Comparison of ENCODE assay signal across 12 mouse cellular contexts in the genomic region with DNA sequence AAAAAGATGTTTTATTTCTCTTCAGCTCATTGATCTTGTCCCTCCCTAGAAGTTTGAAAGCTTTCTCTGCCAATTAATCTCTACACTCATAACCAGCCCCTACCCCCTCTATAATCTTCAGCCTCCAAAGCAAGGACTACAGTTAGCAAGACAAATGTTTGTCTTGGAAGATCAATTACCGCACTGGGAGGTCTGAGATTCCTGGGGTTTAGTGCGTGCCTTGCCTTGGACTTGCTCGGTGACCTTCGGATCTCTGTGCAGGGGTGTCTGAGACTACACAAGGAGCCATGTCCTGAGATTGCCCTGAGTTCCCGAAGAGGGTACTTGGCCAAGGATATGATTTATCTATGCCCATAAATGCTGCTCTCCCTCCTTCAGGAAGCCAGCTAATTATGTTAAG. TPM values are rescaled to one million over a fixed set of nuclear protein-coding genes. Genes with fewer than 3 reads are reported as not detected.
A peak's percentile ranks its signal among the peaks of the same experiment; 100 is the strongest.
DNase-seq lines count a peak whose midpoint lies in the region; ATAC-seq and TF ChIP-seq lines count a peak whose summit lies in the region.
"Had no signal": no experiment of that assay in that cellular context is flagged by ENCODE, and none has a peak within 500 bp of the region (broad histone marks: within the 10 kb centered on the region; RNA-seq: fewer than 3 reads in every experiment).

No protein-coding gene starts in this region.

- intact Hi-C loops in left cerebral cortex, adult 2 months (cut with DNase I) = no loop called here

- DNase-seq in neural tube, embryonic 10.5 days (ENCODE audit: extremely low spot score, low spot score) = peak; percentile 16
- peak; percentile 56 for DNase-seq in testis, postnatal 14 days (ENCODE audit: low spot score)
- DNase-seq in left cerebral cortex, adult 2 months (ENCODE audit: extremely low spot score in 1 of 2, low spot score in 2 of 2) = no peak
- DNase-seq: adrenal gland, postnatal 36 days; heart, adult 2 months had no signal

- TF ChIP-seq CTCF in left cerebral cortex, adult 2 months (IDR thresholded peaks at IDR 0.05) = no peak

- ATAC-seq in neural tube, embryonic 15.5 days (ENCODE audit: low FRiP score) = no peak
- peak; percentile 43; the same call in 1 of the 2 replicates for ATAC-seq in intestine, embryonic 15.5 days
- peak; percentile 73 for ATAC-seq in kidney, embryonic 15.5 days (replicated peaks; ENCODE audit: low FRiP score)
- no peak for ATAC-seq in hindbrain, embryonic 16.5 days

- no peaks in the 10 kb centered on the region for H3K9me3 ChIP-seq in neural tube, embryonic 15.5 days (replicated peaks)
- H3K9me3 ChIP-seq in intestine, embryonic 15.5 days = no peaks in the 10 kb centered on the region
- H3K9me3 ChIP-seq in kidney, embryonic 15.5 days (replicated peaks) = no peaks in the 10 kb centered on the region
- H3K9me3 ChIP-seq in hindbrain, embryonic 16.5 days (ENCODE audit: control insufficient read depth, low read length) = no peaks in the 10 kb centered on the region
- H3K9me3 ChIP-seq: embryonic facial prominence, embryonic 12.5 days; stomach, embryonic 15.5 days had no signal

- H3K36me3 ChIP-seq in neural tube, embryonic 15.5 days = no peaks in the 10 kb centered on the region
- no peaks in the 10 kb centered on the region for H3K36me3 ChIP-seq in intestine, embryonic 15.5 days
- H3K36me3 ChIP-seq in kidney, embryonic 15.5 days = no peaks in the 10 kb centered on the region
- no peaks in the 10 kb centered on the region for H3K36me3 ChIP-seq in hindbrain, embryonic 16.5 days (ENCODE audit: control insufficient read depth, insufficient read depth, low read length)
- H3K36me3 ChIP-seq: stomach, embryonic 15.5 days had no signal

- no peak overlapping the region for H3K9ac ChIP-seq in neural tube, embryonic 15.5 days (replicated peaks)
- H3K9ac ChIP-seq in intestine, embryonic 15.5 days = no peak overlapping the region
- H3K9ac ChIP-seq in kidney, embryonic 15.5 days = no peak overlapping the region
- no peak overlapping the region for H3K9ac ChIP-seq in hindbrain, embryonic 16.5 days (ENCODE audit: low read depth, low read length)
- H3K9ac ChIP-seq: embryonic facial prominence, embryonic 12.5 days; stomach, embryonic 15.5 days had no signal

- H3K4me1 ChIP-seq in neural tube, embryonic 15.5 days = peaks cover 12% of the 10 kb centered on the region
- H3K4me1 ChIP-seq in intestine, embryonic 15.5 days (replicated peaks) = peaks cover 26% of the 10 kb centered on the region
- H3K4me1 ChIP-seq in kidney, embryonic 15.5 days = peaks cover 19% of the 10 kb centered on the region
- no peaks in the 10 kb centered on the region for H3K4me1 ChIP-seq in hindbrain, embryonic 16.5 days (ENCODE audit: control insufficient read depth, insufficient read depth, low read depth, low read length)

- 39% methylated on average over 5 of the region's 5 CpGs for WGBS in neural tube, embryonic 15.5 days
- WGBS in intestine, embryonic 15.5 days = 7% methylated on average over 5 of the region's 5 CpGs
- 20% methylated on average over 5 of the region's 5 CpGs for WGBS in kidney, embryonic 15.5 days
- 56% methylated on average over 5 of the region's 5 CpGs for WGBS in hindbrain, embryonic 16.5 days

- H3K27me3 ChIP-seq in neural tube, embryonic 15.5 days (replicated peaks) = no peaks in the 10 kb centered on the region
- H3K27me3 ChIP-seq in intestine, embryonic 15.5 days (replicated peaks) = no peaks in the 10 kb centered on the region
- H3K27me3 ChIP-seq in kidney, embryonic 15.5 days = no peaks in the 10 kb centered on the region
- H3K27me3 ChIP-seq in hindbrain, embryonic 16.5 days (replicated peaks; ENCODE audit: control insufficient read depth, insufficient read depth, low read length) = no peaks in the 10 kb centered on the region
- H3K27me3 ChIP-seq: embryonic facial prominence, embryonic 12.5 days; stomach, embryonic 15.5 days had no signal

- no peak overlapping the region for H3K27ac ChIP-seq in neural tube, embryonic 15.5 days (replicated peaks)
- H3K27ac ChIP-seq in intestine, embryonic 15.5 days = no peak overlapping the region
- H3K27ac ChIP-seq in kidney, embryonic 15.5 days = 0 out of 2 replicates have a peak overlapping the region, but pooled peaks have one; percentile 48
- no peak overlapping the region for H3K27ac ChIP-seq in hindbrain, embryonic 16.5 days (ENCODE audit: low read depth, low read length)
- H3K27ac ChIP-seq in left cerebral cortex, adult 2 months = no peak overlapping the region
- H3K27ac ChIP-seq: embryonic facial prominence, embryonic 12.5 days; heart, adult 2 months; stomach, embryonic 15.5 days had no signal

- no peak overlapping the region for H3K4me2 ChIP-seq in neural tube, embryonic 15.5 days
- peak overlapping the region; percentile 31; the same call in 1 of the 2 replicates for H3K4me2 ChIP-seq in intestine, embryonic 15.5 days (replicated peaks)
- H3K4me2 ChIP-seq in kidney, embryonic 15.5 days = 0 out of 2 replicates have a peak overlapping the region, but pooled peaks have one; percentile 18
- H3K4me2 ChIP-seq in hindbrain, embryonic 16.5 days (ENCODE audit: low read length) = no peak overlapping the region
- H3K4me2 ChIP-seq: embryonic facial prominence, embryonic 12.5 days; liver, embryonic 11.5 days; stomach, embryonic 15.5 days had no signal

- no peak overlapping the region for H3K4me3 ChIP-seq in neural tube, embryonic 15.5 days (replicated peaks)
- H3K4me3 ChIP-seq in intestine, embryonic 15.5 days (replicated peaks) = no peak overlapping the region
- H3K4me3 ChIP-seq in kidney, embryonic 15.5 days (replicated peaks) = no peak overlapping the region
- no peak overlapping the region for H3K4me3 ChIP-seq in hindbrain, embryonic 16.5 days (ENCODE audit: low read length)
- no peak overlapping the region for H3K4me3 ChIP-seq in left cerebral cortex, adult 2 months
- H3K4me3 ChIP-seq: embryonic facial prominence, embryonic 12.5 days; heart, adult 2 months; stomach, embryonic 15.5 days had no signal

RNA-seq across cellular contexts. Expression of a gene that starts 17.6 kb away (rescaled TPM):
- 147 and 168 TPM in 2 replicates for polyA plus RNA-seq in neural tube, embryonic 15.5 days (2015; fragmentation: Nextera tagmentation; extraction: Ambion mirVana)
- polyA plus RNA-seq in intestine, embryonic 15.5 days (2015; fragmentation: Nextera tagmentation; extraction: Ambion mirVana) = 268 and 270 TPM in 2 replicates
- 280 and 313 TPM in 2 replicates for polyA plus RNA-seq in kidney, embryonic 15.5 days (2015; fragmentation: Nextera tagmentation; extraction: Ambion mirVana)
- polyA plus RNA-seq in hindbrain, embryonic 16.5 days (2015; fragmentation: Nextera tagmentation; extraction: Ambion mirVana) = 136 and 139 TPM in 2 replicates
- 10 to 100 TPM; 35.0 to 40.6 TPM for total RNA-seq in left cerebral cortex, adult 2 months (2021)

RNA-seq across cellular contexts. Expression of a gene that starts 17.7 kb away (rescaled TPM):
- 16.5 and 17.4 TPM in 2 replicates for polyA plus RNA-seq in neural tube, embryonic 15.5 days (2015; fragmentation: Nextera tagmentation; extraction: Ambion mirVana)
- 15.3 and 16.8 TPM in 2 replicates for polyA plus RNA-seq in intestine, embryonic 15.5 days (2015; fragmentation: Nextera tagmentation; extraction: Ambion mirVana)
- polyA plus RNA-seq in kidney, embryonic 15.5 days (2015; fragmentation: Nextera tagmentation; extraction: Ambion mirVana) = 25.1 and 25.5 TPM in 2 replicates
- polyA plus RNA-seq in hindbrain, embryonic 16.5 days (2015; fragmentation: Nextera tagmentation; extraction: Ambion mirVana) = 15.8 and 17.0 TPM in 2 replicates
- total RNA-seq in left cerebral cortex, adult 2 months (2021) = 10 to 100 TPM; 12.9 to 13.2 TPM

RNA-seq across cellular contexts. Expression of a gene that starts 59.9 kb away (rescaled TPM):
- polyA plus RNA-seq in neural tube, embryonic 15.5 days (2015; fragmentation: Nextera tagmentation; extraction: Ambion mirVana) = 41.8 and 42.9 TPM in 2 replicates
- polyA plus RNA-seq in intestine, embryonic 15.5 days (2015; fragmentation: Nextera tagmentation; extraction: Ambion mirVana) = 36.4 and 40.5 TPM in 2 replicates
- 44.7 and 46.5 TPM in 2 replicates for polyA plus RNA-seq in kidney, embryonic 15.5 days (2015; fragmentation: Nextera tagmentation; extraction: Ambion mirVana)
- polyA plus RNA-seq in hindbrain, embryonic 16.5 days (2015; fragmentation: Nextera tagmentation; extraction: Ambion mirVana) = 49.8 and 57.0 TPM in 2 replicates
- 10 to 100 TPM; 29.3 to 30.0 TPM for total RNA-seq in left cerebral cortex, adult 2 months (2021)

Comparison
In these comparisons a context has a peak if more than half of its experiments do, and no peak if none do; other contexts are left out.
1. DNase-seq: peak in neural tube, embryonic 10.5 days (single experiment) and testis, postnatal 14 days (single experiment); none in left cerebral cortex, adult 2 months (0 of 2).
2. ATAC-seq: peak in intestine, embryonic 15.5 days (single experiment) and kidney, embryonic 15.5 days (single experiment); none in neural tube, embryonic 15.5 days (single experiment) and hindbrain, embryonic 16.5 days (single experiment).
3. H3K4me2 ChIP-seq: peak in intestine, embryonic 15.5 days (single experiment) and kidney, embryonic 15.5 days (single experiment); none in neural tube, embryonic 15.5 days (single experiment) and hindbrain, embryonic 16.5 days (single experiment).